Mouse (Mus musculus): Measurements from ENCODE around the gene Sorl1. TPM values are rescaled to one million over a fixed set of nuclear protein-coding genes. Genes with fewer than 3 reads are reported as not detected.

The Sorl1 gene
- polyA plus RNA-seq, 1 experiment, result 58.1 TPM

GRCm38 (mm10) chr9:41980796-41981195 is 143.3 kb downstream of the Sorl1 start:
- TF ChIP-seq CTCF (conservative IDR thresholded peaks at IDR 0.05; ENCODE audit: insufficient read depth, insufficient read length, low read depth, low read length) (no peak), POLR2A (IDR thresholded peaks at IDR 0.05; ENCODE audit: low read depth, low read length) (no peak)
- H3K4me1 ChIP-seq (ENCODE audit: control insufficient read depth, insufficient read depth, low read length), result peaks cover 4% of the 10 kb centered on the region; the same call in 1 of the 2 replicates
- DNase-seq, result no peak
- 92% methylated on average over 5 of the region's 5 CpGs for WGBS
- H3K36me3 ChIP-seq (ENCODE audit: control insufficient read depth, insufficient read depth, low read length), result no peaks in the 10 kb centered on the region; the same call in 1 of the 2 replicates
- no peaks in the 10 kb centered on the region for H3K27me3 ChIP-seq (replicated peaks; ENCODE audit: control insufficient read depth, insufficient read depth, low read length)
- no peak overlapping the region for H3K4me3 ChIP-seq (ENCODE audit: insufficient read depth, low read depth, low read length)
- no peak overlapping the region for H3K27ac ChIP-seq (ENCODE audit: insufficient read depth, low read depth, low read length)

GRCm38 (mm10) chr9:41978366-41978765 is 145.7 kb downstream of the Sorl1 start:
- no peak for DNase-seq
- peaks cover under 1% of the 10 kb centered on the region; the same call in 1 of the 2 replicates for H3K4me1 ChIP-seq (ENCODE audit: control insufficient read depth, insufficient read depth, low read length)
- no peak overlapping the region for H3K4me3 ChIP-seq (ENCODE audit: insufficient read depth, low read depth, low read length)
- H3K27me3 ChIP-seq (replicated peaks; ENCODE audit: control insufficient read depth, insufficient read depth, low read length), result no peaks in the 10 kb centered on the region
- H3K36me3 ChIP-seq (ENCODE audit: control insufficient read depth, insufficient read depth, low read length), result no peaks in the 10 kb centered on the region; the same call in 1 of the 2 replicates
- WGBS, result 86% methylated on average over 6 of the region's 6 CpGs
- TF ChIP-seq CTCF (conservative IDR thresholded peaks at IDR 0.05; ENCODE audit: insufficient read depth, insufficient read length, low read depth, low read length) (no peak), POLR2A (IDR thresholded peaks at IDR 0.05; ENCODE audit: low read depth, low read length) (no peak)
- no peak overlapping the region for H3K27ac ChIP-seq (ENCODE audit: insufficient read depth, low read depth, low read length)

- TF ChIP-seq POLR2A (IDR thresholded peaks at IDR 0.05; ENCODE audit: low read depth, low read length) (no peak), CTCF (conservative IDR thresholded peaks at IDR 0.05; ENCODE audit: insufficient read depth, insufficient read length, low read depth, low read length) (no peak)
- peaks cover 1% of the 10 kb centered on the region; the same call in 1 of the 2 replicates for H3K36me3 ChIP-seq (ENCODE audit: control insufficient read depth, insufficient read depth, low read length)
- no peaks in the 10 kb centered on the region for H3K27me3 ChIP-seq (replicated peaks; ENCODE audit: control insufficient read depth, insufficient read depth, low read length)
- no peak overlapping the region for H3K4me3 ChIP-seq (ENCODE audit: insufficient read depth, low read depth, low read length)
- no peak overlapping the region for H3K27ac ChIP-seq (ENCODE audit: insufficient read depth, low read depth, low read length)
- 91% methylated on average over 15 of the region's 15 CpGs for WGBS
- H3K4me1 ChIP-seq (ENCODE audit: control insufficient read depth, insufficient read depth, low read length), result no peaks in the 10 kb centered on the region
- DNase-seq, result no peak
These were observed 148.1 kb downstream of the Sorl1 start for GRCm38 (mm10) chr9:41975968-41976367.

- H3K27ac ChIP-seq (ENCODE audit: insufficient read depth, low read depth, low read length), result no peak overlapping the region
- WGBS, result 78% methylated on average over 3 of the region's 3 CpGs
- H3K36me3 ChIP-seq (ENCODE audit: control insufficient read depth, insufficient read depth, low read length), result peaks cover 1% of the 10 kb centered on the region; the same call in 1 of the 2 replicates
- H3K27me3 ChIP-seq (replicated peaks; ENCODE audit: control insufficient read depth, insufficient read depth, low read length), result no peaks in the 10 kb centered on the region
- H3K4me3 ChIP-seq (ENCODE audit: insufficient read depth, low read depth, low read length), result no peak overlapping the region
- no peaks in the 10 kb centered on the region for H3K4me1 ChIP-seq (ENCODE audit: control insufficient read depth, insufficient read depth, low read length)
- TF ChIP-seq POLR2A (IDR thresholded peaks at IDR 0.05; ENCODE audit: low read depth, low read length) (no peak), CTCF (conservative IDR thresholded peaks at IDR 0.05; ENCODE audit: insufficient read depth, insufficient read length, low read depth, low read length) (no peak)
- DNase-seq, result no peak
These were observed 149.4 kb downstream of the Sorl1 start for GRCm38 (mm10) chr9:41974661-41975060.

- H3K36me3 ChIP-seq (ENCODE audit: control insufficient read depth, insufficient read depth, low read length), result peaks cover 2% of the 10 kb centered on the region; the same call in 1 of the 2 replicates
- DNase-seq, result peak; percentile 30
- no peaks in the 10 kb centered on the region for H3K4me1 ChIP-seq (ENCODE audit: control insufficient read depth, insufficient read depth, low read length)
- H3K27me3 ChIP-seq (replicated peaks; ENCODE audit: control insufficient read depth, insufficient read depth, low read length), result no peaks in the 10 kb centered on the region
- H3K27ac ChIP-seq (ENCODE audit: insufficient read depth, low read depth, low read length), result no peak overlapping the region
- TF ChIP-seq POLR2A (IDR thresholded peaks at IDR 0.05; ENCODE audit: low read depth, low read length), result no peak
- TF ChIP-seq CTCF (conservative IDR thresholded peaks at IDR 0.05; ENCODE audit: insufficient read depth, insufficient read length, low read depth, low read length), result peak; percentile 57; the same call in 1 of the 2 replicates
- WGBS, result 78% methylated on average over 25 of the region's 25 CpGs
- no peak overlapping the region for H3K4me3 ChIP-seq (ENCODE audit: insufficient read depth, low read depth, low read length)
These were observed 150.1 kb downstream of the Sorl1 start for GRCm38 (mm10) chr9:41973775-41974657.

GRCm38 (mm10) chr9:41969961-41970360 is 154.1 kb downstream of the Sorl1 start:
- H3K36me3 ChIP-seq (ENCODE audit: control insufficient read depth, insufficient read depth, low read length), result peaks cover 2% of the 10 kb centered on the region
- H3K27ac ChIP-seq (ENCODE audit: insufficient read depth, low read depth, low read length), result no peak overlapping the region
- H3K27me3 ChIP-seq (replicated peaks; ENCODE audit: control insufficient read depth, insufficient read depth, low read length), result no peaks in the 10 kb centered on the region
- TF ChIP-seq POLR2A (IDR thresholded peaks at IDR 0.05; ENCODE audit: low read depth, low read length), result no peak
- TF ChIP-seq CTCF (conservative IDR thresholded peaks at IDR 0.05; ENCODE audit: insufficient read depth, insufficient read length, low read depth, low read length), result no peak
- DNase-seq, result no peak
- H3K4me3 ChIP-seq (ENCODE audit: insufficient read depth, low read depth, low read length), result no peak overlapping the region
- WGBS, result 82% methylated on average over 8 of the region's 8 CpGs
- no peaks in the 10 kb centered on the region for H3K4me1 ChIP-seq (ENCODE audit: control insufficient read depth, insufficient read depth, low read length)

All from kidney, adult 2 months (tissue).